Mouse (Mus musculus) A20 (cell line): Measurements from ENCODE around the gene Teddm1a.

ENCODE experiments used
- DNase-seq: peaks from one replicate; pipeline ENCODE4 v3.0.0-alpha.2; 2011; ENCODE audit warnings: low read depth, low spot score

The Teddm1a gene

DNA sequence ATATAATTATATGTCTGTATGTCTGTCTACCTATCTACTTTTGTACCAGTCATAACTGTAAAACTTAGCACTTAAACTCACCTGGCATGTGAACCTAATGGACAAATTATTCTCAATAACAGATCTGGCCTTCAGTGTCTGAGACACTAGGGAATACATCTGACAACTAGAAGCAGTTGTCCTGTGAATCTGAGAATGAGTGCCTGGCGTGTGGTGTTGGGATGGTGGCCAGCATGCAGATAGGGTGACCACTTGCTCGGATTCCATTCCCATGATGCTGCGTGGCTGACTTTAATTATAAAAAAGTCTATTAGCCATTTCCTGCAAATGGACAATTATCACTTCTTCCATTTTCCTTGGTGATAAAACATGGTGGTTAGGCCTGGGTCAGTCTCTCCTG is 14.3 kb downstream of the Teddm1a start:
- no peak for DNase-seq

DNA sequence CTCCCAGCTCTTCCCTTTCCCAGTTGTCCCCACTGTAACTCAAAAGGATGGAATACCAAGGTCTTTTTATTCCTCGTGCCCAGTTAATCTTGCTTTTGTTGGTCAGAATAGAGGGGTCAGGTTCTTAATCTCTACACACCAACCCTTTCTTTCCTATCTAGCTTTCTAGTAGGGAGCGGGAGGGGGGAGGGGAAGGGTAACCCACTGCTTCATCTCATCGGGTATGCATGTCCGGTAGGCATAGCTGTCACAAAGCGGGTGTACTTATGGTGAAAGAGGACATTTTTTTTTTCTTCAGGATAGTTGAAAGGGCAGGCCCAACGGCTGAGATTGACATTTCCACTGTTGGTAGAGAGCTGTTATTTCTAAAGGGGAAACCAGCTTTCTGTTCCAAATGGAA is 16.7 kb downstream of the Teddm1a start:
- no peak for DNase-seq

DNA sequence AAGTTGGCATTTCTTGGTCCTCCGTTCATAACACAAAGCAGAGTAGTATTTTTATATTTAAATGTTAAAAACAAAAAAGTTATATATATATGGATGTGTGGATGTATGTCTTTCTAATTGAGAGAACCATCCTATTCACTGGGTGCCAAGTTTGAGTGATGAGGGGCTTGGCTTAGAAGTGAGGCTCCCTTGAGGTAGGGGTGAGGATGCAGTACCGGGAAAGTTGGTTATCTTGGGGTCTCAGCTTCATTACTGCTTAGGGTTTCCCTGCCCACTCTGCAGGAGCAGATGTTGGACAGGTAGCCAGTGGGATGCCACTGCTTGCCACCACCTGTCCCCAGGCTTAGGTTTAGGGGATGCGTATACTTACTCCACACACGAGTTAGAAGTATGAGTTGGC is 17.2 kb downstream of the Teddm1a start:
- DNase-seq = no peak

DNA sequence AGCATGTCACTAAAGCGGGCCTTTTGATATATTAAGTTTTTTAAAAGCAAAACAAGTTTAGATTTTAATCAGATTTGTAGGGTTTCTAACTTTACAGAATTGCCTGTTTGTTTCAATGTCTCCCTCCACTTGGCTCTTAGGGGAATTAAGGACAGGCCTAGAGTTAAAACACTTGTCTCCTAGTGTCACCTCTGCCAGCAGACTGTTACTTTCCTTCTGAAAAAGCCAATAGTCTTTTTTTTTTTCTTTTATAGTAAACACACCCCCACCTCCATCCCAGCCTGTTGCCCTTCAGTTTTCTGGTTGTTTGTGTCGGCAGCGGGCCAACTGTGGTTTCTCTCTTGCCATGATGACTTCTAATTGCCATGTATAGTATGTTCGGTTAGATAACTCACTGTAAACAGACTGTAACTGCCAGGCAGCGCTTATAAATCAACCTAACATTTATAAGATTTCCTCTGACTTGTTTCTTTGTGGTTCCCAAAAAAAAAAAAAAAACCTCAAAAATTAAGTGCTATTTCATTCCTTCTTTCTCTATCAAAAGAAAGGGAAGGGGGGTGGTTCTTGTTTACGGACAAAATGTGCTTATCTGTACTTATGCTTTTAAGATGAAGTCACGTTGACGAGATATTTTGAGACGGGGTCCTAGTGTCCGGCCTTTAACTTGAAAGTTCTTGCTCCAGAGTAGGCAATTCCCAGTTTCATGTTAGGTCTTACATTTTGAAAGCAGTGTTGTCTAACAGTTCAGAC is 17.8 kb downstream of the Teddm1a start:
- no peak for DNase-seq

DNA sequence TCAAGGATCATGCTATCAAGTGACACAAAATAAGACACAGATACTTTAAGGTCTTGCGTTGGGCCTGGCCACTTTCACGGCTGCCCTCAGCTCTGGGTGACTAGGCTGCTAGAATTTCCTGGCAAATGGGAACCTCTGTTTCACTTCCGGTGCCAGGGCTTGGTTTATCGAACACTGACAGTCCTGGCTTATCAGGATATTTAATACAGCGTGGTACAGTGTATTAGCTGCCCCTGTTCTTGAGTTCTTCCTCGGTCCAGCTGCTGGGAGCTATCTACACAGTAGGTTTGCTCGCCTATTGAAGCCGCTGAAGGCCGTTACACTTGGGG is 18.4 kb downstream of the Teddm1a start:
- no peak for DNase-seq

DNA sequence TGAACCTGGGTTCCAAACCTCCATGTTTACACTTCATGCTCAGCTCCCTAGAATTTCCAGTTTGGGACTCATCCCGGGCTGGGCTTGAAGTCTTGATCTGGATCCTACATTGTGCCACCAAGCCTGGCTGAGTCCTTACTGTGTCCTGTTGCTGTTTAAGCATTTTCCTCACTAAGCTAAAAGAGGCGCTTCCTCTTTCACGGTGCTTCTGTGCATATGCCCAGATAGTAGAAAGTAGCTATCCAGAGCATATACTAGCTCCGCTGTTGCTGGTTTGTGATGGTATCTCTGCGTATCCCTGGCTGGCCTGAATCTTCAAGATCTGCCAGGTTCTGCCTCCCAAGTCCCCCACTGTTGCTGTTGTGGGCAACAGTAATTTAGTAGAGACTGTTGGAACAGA is 18.9 kb downstream of the Teddm1a start:
- DNase-seq = no peak

DNA sequence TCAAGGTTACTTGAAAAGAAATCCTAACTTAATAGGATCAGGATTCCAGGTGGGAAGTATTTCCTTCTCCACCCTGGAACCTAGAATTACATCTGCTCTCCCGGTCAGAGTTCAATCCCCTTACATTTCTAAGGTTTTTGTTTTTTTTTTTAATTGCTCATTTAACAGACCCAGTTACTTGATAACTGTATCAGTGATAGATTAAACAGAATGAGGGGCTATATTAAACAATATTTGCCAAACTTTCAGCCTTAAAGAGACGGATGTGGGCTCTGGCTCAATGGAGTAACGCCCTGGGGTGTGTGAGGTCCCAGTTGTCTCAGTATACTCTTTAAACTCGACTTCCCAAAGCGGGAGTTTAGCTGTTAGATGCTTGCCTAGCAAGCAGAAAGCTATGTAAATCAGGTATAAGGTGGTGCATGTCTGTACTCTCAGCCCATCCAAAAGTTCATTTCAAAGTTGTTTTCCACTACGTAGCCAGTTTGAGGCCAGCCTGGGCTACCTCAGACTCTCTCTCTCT is 19.8 kb downstream of the Teddm1a start:
- no peak for DNase-seq

DNA sequence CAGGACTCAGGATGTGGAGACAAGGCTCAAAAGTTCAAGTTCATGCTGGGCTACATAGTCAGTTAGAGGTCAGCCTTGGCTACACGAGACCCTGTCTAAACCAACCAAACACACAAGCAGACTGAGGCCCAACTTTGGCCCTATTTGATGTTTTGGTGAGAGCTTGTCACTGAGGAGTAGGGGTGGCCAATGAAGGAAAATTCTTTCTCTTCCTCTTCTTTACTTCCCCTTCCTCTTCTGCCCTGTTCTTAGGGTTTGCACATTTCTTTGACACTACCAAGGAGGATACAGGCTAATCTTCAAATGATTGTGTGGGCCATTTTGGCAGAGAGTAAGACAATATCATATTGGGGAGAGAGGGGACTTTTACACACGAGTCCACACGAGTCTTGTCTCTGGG is 22.3 kb downstream of the Teddm1a start:
- DNase-seq = peak; percentile 39

DNA sequence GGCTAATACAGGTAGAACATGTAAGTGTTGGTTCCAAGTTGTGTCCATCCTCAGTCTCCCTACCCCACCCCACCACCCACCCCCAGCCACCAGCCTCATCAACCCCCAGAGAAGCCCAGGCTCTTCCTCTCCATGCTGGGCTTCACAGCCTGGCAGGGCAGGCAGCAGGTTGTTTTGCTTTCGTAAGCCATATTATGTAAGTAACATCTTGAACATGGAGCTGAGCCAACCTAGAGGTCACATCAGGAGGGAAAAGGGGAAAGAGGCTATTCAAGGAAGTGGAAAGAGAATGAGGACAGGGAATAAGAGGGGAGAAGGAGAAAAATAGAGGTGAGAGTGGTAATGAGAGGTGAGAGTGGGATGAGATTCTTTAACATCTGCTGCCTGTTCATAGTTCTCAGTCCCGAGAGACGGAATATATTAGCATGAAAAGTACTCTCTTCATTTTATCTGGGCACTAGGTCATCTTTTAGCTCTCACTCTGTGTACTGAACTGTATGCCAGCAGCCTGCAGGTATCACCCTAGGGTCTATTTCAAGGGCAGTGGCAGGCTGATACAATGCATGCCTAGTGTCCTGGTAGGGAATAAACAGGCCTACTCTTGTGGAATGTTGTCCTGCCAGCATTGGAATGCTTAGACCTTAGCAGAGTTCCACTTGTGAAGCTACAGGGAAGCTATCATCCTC is 27.1 kb downstream of the Teddm1a start:
- DNase-seq = no peak

DNA sequence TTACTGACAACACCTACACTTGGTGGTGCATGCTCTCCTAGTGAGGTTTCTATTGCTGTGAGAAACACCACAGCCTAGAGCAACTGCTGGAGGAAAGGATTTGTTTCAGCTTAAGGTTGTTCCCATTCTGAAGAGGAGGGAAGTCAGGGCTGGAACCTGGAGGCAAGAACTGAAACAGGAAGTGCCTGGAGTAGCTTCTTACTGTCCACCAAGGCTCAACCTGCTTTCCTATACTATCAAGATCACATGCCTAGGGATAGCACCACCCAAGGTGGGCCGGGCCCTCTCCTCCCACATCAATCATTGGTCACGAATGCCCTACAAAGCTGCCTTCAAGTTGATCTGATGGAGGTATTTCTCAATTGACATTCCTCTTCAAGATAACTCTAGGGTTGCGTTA is 30.1 kb downstream of the Teddm1a start:
- DNase-seq = no peak

DNA sequence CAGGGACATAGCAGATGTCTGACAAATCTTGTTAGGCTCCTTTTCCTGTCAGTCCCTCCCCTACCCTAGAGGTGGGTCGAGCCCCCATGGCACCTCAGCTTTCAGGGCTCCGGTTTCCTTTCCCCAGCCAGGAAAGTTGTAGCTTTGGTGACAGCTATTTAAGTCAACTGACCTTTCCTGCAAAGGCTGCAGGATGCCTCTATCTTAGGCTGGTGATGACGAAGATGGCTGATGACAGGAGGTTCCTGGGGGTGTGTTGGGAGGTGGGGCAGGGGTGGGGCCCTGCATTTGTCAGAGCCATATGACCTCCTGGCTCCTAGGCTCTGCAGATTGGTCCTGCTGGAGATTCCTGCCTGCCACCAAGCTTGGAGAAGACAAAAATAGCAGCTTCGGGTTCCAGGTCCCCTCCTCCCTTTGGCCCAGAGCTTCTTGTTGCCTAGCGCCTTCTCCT is 31.1 kb downstream of the Teddm1a start:
- DNase-seq = no peak

DNA sequence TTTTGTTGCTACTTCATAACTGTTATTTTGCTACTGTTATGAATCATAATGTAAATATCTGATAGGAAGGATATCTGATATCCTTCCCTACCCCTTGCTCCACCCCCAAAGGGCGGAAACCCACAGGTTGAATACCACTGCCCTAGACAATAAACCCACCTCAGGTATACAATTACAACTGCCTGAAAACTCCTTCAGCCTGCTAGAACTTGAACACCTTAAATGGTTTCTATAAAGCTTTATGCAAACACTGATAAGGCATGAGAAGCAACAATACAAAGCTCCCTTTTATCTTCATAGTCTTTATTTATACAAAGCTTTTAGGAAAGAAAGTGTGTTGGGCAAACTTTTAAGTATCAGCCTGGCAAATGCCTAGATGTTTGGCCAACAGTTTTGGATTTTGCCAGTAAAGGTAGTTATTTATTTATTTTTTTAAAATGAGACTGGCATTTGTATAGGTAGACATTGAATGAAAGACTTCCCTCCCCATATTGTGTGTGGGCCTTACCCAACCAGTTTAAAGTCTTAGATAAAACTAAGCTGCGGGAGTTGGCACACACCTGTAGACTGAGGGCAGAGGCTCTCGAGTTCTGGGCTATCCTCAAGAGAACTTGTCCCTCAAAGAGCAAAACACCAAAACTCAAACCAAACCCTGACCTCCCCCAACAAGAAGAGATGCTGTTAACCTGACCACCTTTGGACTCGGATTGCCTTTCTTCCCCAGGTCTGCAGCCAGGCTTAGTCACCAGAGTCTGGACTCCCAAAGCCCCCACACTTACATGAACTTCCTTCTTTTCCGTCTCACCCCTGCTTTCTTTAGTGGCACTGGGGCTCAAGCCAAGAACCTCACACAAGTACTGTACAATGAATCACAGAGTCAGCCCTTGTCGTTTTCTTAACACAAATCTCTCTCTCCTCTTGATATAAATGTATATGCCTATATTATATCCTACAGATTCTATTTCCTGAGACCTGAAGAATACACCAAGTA is 33.1 kb downstream of the Teddm1a start:
- DNase-seq = no peak

DNA sequence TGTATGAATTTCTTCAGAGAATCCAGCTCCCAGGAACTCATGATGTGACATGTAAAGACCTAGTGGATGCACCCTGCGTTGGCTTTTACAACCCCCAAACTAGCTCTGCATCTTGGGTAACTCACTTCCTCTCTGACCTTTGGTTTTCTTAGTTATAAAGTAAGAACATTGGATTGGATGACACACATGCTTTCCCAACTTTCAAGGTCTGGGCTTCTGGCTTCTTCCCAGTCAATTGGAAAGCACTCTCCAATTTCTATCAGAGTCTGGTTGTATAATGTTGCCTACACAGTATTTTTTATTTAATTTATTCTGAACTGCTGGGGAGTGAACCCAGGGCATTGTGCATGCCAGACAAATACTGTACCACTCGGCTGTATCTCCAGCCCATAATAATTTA is 38.9 kb downstream of the Teddm1a start:
- no peak for DNase-seq

DNA sequence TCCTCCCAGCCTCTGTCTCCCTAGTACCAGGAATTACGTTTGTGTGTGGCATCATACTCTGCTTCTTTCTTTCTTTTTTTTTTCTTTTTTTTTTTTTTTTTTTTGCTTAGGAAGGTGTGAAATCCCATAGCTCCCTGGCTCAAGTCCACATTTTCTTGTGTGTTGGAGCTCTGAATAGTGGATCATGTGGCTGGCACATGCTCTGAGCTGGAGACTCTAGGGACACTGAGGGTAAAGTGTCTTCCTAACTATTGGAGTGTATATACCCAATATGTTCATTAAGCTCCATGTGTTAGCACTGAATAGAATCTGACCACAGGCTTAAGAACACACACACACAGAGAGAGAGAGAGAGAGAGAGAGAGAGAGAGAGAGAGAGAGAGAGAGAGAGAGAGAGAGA is 42.2 kb downstream of the Teddm1a start:
- DNase-seq = no peak

DNA sequence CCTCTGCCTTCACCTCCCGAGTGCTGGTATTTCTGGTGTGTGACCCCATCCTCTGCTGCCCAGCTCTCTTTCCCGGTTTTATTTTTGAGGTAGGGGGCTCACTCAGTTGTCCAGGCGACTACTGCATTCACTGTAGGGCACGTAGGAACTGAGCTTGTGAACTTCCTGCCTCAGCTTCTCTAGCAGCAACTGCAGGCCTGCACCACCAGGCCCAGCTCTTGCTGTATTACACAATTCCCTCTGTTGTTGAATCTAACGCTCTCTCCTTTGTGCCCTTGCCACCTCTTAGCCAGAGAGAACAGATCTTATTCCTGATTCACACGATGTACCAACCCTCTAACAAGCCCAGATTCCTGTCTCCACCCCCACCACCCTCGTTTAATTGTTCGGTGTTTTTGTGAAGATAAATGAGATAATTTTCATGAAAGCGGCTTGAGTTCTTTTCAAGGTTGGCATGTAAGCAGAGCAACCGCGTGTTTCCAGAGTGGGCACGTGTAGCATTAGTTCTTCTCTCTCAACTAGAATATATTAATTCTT is 44.4 kb downstream of the Teddm1a start:
- DNase-seq = no peak

DNA sequence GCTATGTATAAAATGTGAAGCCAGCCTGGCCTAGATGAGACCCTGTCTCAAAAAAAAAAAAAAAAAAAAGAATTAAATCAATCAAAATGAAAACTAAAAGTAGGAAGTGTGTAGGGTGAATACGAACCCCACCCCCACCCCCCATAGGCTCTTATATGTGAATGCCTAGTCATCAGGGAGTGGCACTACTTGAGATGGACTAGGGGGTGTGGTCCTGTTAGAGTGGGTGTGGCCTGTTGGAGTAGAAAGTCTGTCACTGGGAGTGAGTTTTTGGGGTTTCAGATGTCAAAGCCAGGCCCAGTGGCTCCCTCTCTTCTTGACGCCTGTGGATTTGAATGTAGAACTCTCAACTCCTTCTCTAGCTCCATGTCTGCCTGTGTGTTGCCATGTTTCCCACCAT is 45.5 kb downstream of the Teddm1a start:
- no peak for DNase-seq

DNA sequence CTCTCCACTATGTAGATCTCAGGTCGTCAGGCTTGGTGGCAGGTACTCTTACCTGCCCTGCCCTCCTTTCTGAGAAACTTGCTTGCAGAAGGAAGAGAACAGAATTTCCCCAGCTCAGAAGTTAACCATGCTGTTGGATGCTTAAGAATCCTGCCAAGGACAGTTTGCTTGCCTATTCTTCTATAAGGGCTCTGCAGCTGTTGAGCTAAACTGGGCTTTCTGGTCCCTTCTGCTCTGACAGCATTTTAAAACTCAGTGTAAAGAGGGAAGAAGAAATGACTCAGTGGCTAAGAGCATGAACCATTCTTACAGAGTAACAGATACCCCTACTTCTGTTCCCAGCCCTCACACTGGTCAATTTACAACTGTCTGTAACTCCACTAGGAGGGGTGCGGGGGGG is 49.4 kb downstream of the Teddm1a start:
- no peak for DNase-seq
